Mouse (Mus musculus) heart, postnatal 0 days (tissue): ENCODE data around the gene Flywch1.

ENCODE experiments used
- CTCF ChIP-seq: IDR thresholded peaks from 2 replicates; pipeline ENCODE4 v1.5.1; 2016; ENCODE audit warnings: antibody characterized with exemption, control low read depth, low read depth
- EP300 ChIP-seq: IDR thresholded peaks from 2 replicates; pipeline ENCODE4 v1.6.1; 2016; ENCODE audit warnings: antibody characterized with exemption, low read depth

DNA sequence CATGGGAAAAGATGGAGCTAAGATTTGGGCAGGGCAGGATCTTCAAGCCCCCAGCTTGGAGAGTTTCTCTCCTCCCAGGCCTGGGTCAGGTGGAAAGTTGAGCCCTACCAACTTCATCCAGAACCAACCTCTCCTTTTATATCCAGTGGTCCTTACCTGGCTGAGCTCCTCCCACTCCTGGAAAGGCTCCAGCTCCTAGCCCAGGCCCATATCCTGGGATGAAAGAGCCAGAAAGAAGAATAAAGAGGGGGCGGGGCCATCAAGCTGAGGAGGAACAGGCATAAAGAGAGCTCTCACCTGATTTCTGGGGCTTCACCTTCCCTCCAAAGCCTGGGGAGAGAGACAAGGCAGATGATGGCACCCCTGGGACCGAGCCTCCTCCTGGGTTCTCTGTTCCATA, 54.4 kb downstream of the Flywch1 start:
- no peak for TF ChIP-seq CTCF
- no peak for TF ChIP-seq EP300
